Mouse (Mus musculus): ENCODE data around the gene Fam166b. TPM values are rescaled to one million over a fixed set of nuclear protein-coding genes. Genes with fewer than 3 reads are reported as not detected.
A peak's percentile ranks its signal among the peaks of the same experiment; 100 is the strongest.

Fam166b gene
- 1 to 10 TPM; 1.3 to 1.9 (median 1.4) TPM for total RNA-seq (2022)

- no peak for DNase-seq (ENCODE audit: low spot score in 2 of 2)
Observed at GRCm38 (mm10) chr4:43428946-43429345, at the start of gene Fam166b. Gene Fam166b, minus strand, starts transcription at chr4:43429134.

GRCm38 (mm10) chr4:43478534-43478858 is 49.6 kb upstream of the Fam166b start:
- DNase-seq (ENCODE audit: low spot score in 2 of 2): no peak

- DNase-seq (ENCODE audit: low spot score in 2 of 2): peak; percentile 65 to 84
Observed at GRCm38 (mm10) chr4:43477857-43478533, 49.1 kb upstream of the Fam166b start.

- no peak for DNase-seq (ENCODE audit: low spot score in 2 of 2)
Observed at GRCm38 (mm10) chr4:43476604-43477003, 47.7 kb upstream of the Fam166b start.

- DNase-seq (ENCODE audit: low spot score in 2 of 2): no peak
Observed at GRCm38 (mm10) chr4:43473636-43474035, 44.7 kb upstream of the Fam166b start.

GRCm38 (mm10) chr4:43470301-43470700 is 41.4 kb upstream of the Fam166b start:
- DNase-seq (ENCODE audit: low spot score in 2 of 2): no peak

GRCm38 (mm10) chr4:43466872-43467271 is 37.9 kb upstream of the Fam166b start:
- DNase-seq (ENCODE audit: low spot score in 2 of 2): no peak

- no peak for DNase-seq (ENCODE audit: low spot score in 2 of 2)
Observed at GRCm38 (mm10) chr4:43465935-43466334, 37.0 kb upstream of the Fam166b start.

GRCm38 (mm10) chr4:43463102-43463501 is 34.2 kb upstream of the Fam166b start:
- no peak for DNase-seq (ENCODE audit: low spot score in 2 of 2)

GRCm38 (mm10) chr4:43457124-43457523 is 28.2 kb upstream of the Fam166b start:
- no peak for DNase-seq (ENCODE audit: low spot score in 2 of 2)

GRCm38 (mm10) chr4:43456470-43456869 is 27.5 kb upstream of the Fam166b start:
- no peak for DNase-seq (ENCODE audit: low spot score in 2 of 2)

GRCm38 (mm10) chr4:43454041-43454836 is 25.3 kb upstream of the Fam166b start, which contains the start of gene Cd72:
Gene Cd72, minus strand, starts transcription at chr4:43454628.
- no peak for DNase-seq (ENCODE audit: low spot score in 2 of 2)

GRCm38 (mm10) chr4:43453413-43453812 is 24.5 kb upstream of the Fam166b start:
- DNase-seq (ENCODE audit: low spot score in 2 of 2): no peak

GRCm38 (mm10) chr4:43452315-43452714 is 23.4 kb upstream of the Fam166b start:
- no peak for DNase-seq (ENCODE audit: low spot score in 2 of 2)

GRCm38 (mm10) chr4:43448554-43448953 is 19.6 kb upstream of the Fam166b start:
- no peak for DNase-seq (ENCODE audit: low spot score in 2 of 2)

- DNase-seq (ENCODE audit: low spot score in 2 of 2): no peak
Observed at GRCm38 (mm10) chr4:43447251-43447650, 18.3 kb upstream of the Fam166b start.

- no peak for DNase-seq (ENCODE audit: low spot score in 2 of 2)
Observed at GRCm38 (mm10) chr4:43443511-43443910, 14.6 kb upstream of the Fam166b start.

GRCm38 (mm10) chr4:43442456-43443361 is 13.8 kb upstream of the Fam166b start:
- DNase-seq (ENCODE audit: low spot score in 2 of 2): peak; percentile 51 to 80

- peak; percentile 98 for DNase-seq (ENCODE audit: low spot score in 2 of 2)
Observed at GRCm38 (mm10) chr4:43442044-43442443, 13.1 kb upstream of the Fam166b start.

GRCm38 (mm10) chr4:43441639-43442038 is 12.7 kb upstream of the Fam166b start, which contains the start of gene Tesk1:
Gene Tesk1, plus strand, starts transcription at chr4:43441939.
- no peak for DNase-seq (ENCODE audit: low spot score in 2 of 2)

GRCm38 (mm10) chr4:43432832-43433231 is 3.9 kb upstream of the Fam166b start:
- DNase-seq (ENCODE audit: low spot score in 2 of 2): no peak

- peak; percentile 46 to 63 for DNase-seq (ENCODE audit: low spot score in 2 of 2)
Observed at GRCm38 (mm10) chr4:43431690-43432089, 2.8 kb upstream of the Fam166b start.

Measured in left cerebral cortex, adult 8-10 months (tissue).